Comparison of ENCODE assay signal across 8 mouse cellular contexts in the genomic region with DNA sequence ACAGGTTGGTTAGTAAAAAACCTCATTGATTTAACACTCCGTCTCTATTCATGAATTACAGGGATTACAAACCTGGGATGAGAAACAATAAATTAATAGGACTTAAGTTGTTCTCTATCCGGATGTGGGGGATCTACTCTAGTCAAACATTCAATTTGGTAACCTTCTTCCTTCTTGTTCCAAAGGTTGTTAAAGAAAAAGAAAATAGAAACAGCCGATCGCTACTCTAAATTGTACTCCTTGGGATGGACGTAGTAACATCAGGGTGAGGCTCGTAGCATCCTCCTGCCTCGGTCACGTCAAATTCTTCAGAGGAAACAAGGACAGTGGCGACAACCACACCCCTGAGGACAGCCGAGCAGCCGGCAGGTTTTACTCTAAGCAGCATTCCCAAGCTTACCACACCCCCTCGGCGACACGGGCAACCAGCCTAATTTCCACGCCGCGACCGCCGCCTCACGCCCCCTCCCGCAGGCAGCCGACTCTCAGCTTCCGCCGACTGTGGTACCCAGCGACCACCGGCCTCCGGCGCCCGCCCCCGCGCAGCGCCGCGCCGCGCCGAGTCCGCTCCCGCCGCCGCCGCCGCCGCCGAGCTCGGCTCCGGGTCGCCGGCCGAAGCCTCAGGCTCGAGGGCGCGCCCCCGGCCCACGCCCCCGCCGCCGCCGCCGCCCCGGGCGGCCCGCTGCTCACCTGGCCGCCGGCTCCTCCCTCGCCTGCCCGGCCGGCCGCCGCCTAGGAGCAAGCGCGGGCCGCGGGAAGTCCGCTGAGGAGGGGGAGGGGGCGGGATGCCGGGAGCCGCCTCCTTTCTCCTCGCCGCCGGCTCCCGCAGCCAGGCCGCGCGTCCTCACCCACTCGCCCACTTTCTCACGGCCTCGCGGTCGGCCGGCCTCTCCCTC. TPM values are rescaled to one million over a fixed set of nuclear protein-coding genes. Genes with fewer than 3 reads are reported as not detected.
A peak's percentile ranks its signal among the peaks of the same experiment; 100 is the strongest.
DNase-seq lines count a peak whose midpoint lies in the region; ATAC-seq and TF ChIP-seq lines count a peak whose summit lies in the region.

No protein-coding gene starts in this region.

- H3K9ac ChIP-seq in heart, embryonic 11.5 days (ENCODE audit: low read depth, low read length) = peak overlapping the region; percentile 76
- H3K9ac ChIP-seq in ES-Bruce4 (ENCODE audit: low read depth, poor library complexity, severe bottlenecking) = peak overlapping the region; percentile 83
- H3K9ac ChIP-seq in hindbrain, embryonic 16.5 days (ENCODE audit: low read depth, low read length) = peak overlapping the region; percentile 95
- H3K9ac ChIP-seq in liver, embryonic 14.5 days (replicated peaks) = no peak overlapping the region

- H3K27ac ChIP-seq in heart, embryonic 11.5 days (ENCODE audit: low read depth, low read length) = 0 out of 2 replicates have a peak overlapping the region, but pooled peaks have one; percentile 35
- no peak overlapping the region for H3K27ac ChIP-seq in ES-Bruce4 (ENCODE audit: insufficient read depth, low read length)
- H3K27ac ChIP-seq in hindbrain, embryonic 16.5 days (ENCODE audit: low read depth, low read length) = peak overlapping the region; percentile 97
- no peak overlapping the region for H3K27ac ChIP-seq in liver, embryonic 14.5 days

- peaks cover 12% of the 10 kb centered on the region; the same call in 1 of the 2 replicates for H3K27me3 ChIP-seq in heart, embryonic 11.5 days (ENCODE audit: control insufficient read depth, insufficient read depth, low read length)
- peaks cover 4% of the 10 kb centered on the region for H3K27me3 ChIP-seq in ES-Bruce4 (ENCODE audit: control insufficient read depth, insufficient read depth, low read length, poor library complexity, severe bottlenecking)
- no peaks in the 10 kb centered on the region for H3K27me3 ChIP-seq in hindbrain, embryonic 16.5 days (replicated peaks; ENCODE audit: control insufficient read depth, insufficient read depth, low read length)
- H3K27me3 ChIP-seq in liver, embryonic 14.5 days (ENCODE audit: control insufficient read depth, insufficient read depth, low read length) = peaks cover 69% of the 10 kb centered on the region

- no peaks in the 10 kb centered on the region; the same call in 1 of the 2 replicates for H3K4me1 ChIP-seq in heart, embryonic 11.5 days (ENCODE audit: control insufficient read depth, insufficient read depth, low read length)
- no peaks in the 10 kb centered on the region for H3K4me1 ChIP-seq in ES-Bruce4 (ENCODE audit: control insufficient read depth, insufficient read depth, low read length)
- H3K4me1 ChIP-seq in hindbrain, embryonic 16.5 days (ENCODE audit: control insufficient read depth, insufficient read depth, low read depth, low read length) = peaks cover 14% of the 10 kb centered on the region
- H3K4me1 ChIP-seq in liver, embryonic 14.5 days (replicated peaks; ENCODE audit: control insufficient read depth in 2 of 2, insufficient read depth in 2 of 2, low read length in 1 of 2) = no peaks in the 10 kb centered on the region

- H3K4me3 ChIP-seq in heart, embryonic 11.5 days (ENCODE audit: low read depth, low read length) = peak overlapping the region; percentile 75
- H3K4me3 ChIP-seq in ES-Bruce4 (ENCODE audit: low read depth, low read length) = peak overlapping the region; percentile 85
- H3K4me3 ChIP-seq in hindbrain, embryonic 16.5 days (ENCODE audit: low read length) = peak overlapping the region; percentile 80
- peak overlapping the region; percentile 49 to 52 for H3K4me3 ChIP-seq in liver, embryonic 14.5 days (ENCODE audit: insufficient read depth in 1 of 2, low read depth in 2 of 2, low read length in 2 of 2)

- ATAC-seq in heart, embryonic 11.5 days (replicated peaks; ENCODE audit: insufficient number of reproducible peaks, low FRiP score, low TSS enrichment) = peak; percentile 65
- peak; percentile 26; the same call in 1 of the 2 replicates for ATAC-seq in common myeloid progenitor, adult 5-6 weeks (replicated peaks; ENCODE audit: low read depth, poor library complexity, severe bottlenecking)
- peak; percentile 35 for ATAC-seq in hindbrain, embryonic 16.5 days
- ATAC-seq in liver, embryonic 14.5 days (ENCODE audit: insufficient read depth) = 0 out of 2 replicates have a peak, but pooled peaks have one; percentile 21

- WGBS in heart, embryonic 11.5 days (ENCODE audit: insufficient replicate concordance) = 2% methylated on average over 55 of the region's 91 CpGs
- WGBS in hindbrain, embryonic 16.5 days = 3% methylated on average over 41 of the region's 91 CpGs
- 2% methylated on average over 67 of the region's 91 CpGs for WGBS in liver, embryonic 14.5 days (ENCODE audit: insufficient replicate concordance)

- no peak for TF ChIP-seq EP300 in ES-Bruce4 (IDR thresholded peaks at IDR 0.05; ENCODE audit: insufficient read depth, low read depth, low read length)
- TF ChIP-seq EP300 in liver, embryonic 14.5 days (IDR thresholded peaks at IDR 0.05; ENCODE audit: low read depth) = no peak

- H3K4me2 ChIP-seq in heart, embryonic 11.5 days = peak overlapping the region; percentile 78
- H3K4me2 ChIP-seq in hindbrain, embryonic 16.5 days (ENCODE audit: low read length) = peak overlapping the region; percentile 67
- H3K4me2 ChIP-seq in liver, embryonic 14.5 days (ENCODE audit: low read depth) = peak overlapping the region; percentile 69

- no peak for DNase-seq in heart, adult 9 months (ENCODE audit: low spot score in 2 of 2)
- DNase-seq in liver, embryonic 14.5 days (ENCODE audit: low read depth in 3 of 3, low spot score in 3 of 3) = no peak
- DNase-seq in right cerebral cortex, postnatal 14 days = peak; percentile 60
- no peak for DNase-seq in urinary bladder, postnatal 25 days (ENCODE audit: low spot score)

- H3K36me3 ChIP-seq in heart, embryonic 11.5 days (ENCODE audit: control insufficient read depth, insufficient read depth, low read length) = no peaks in the 10 kb centered on the region
- H3K36me3 ChIP-seq in ES-Bruce4 (ENCODE audit: control insufficient read depth, insufficient read depth, low read length, poor library complexity, severe bottlenecking) = no peaks in the 10 kb centered on the region; the same call in 1 of the 2 replicates
- no peaks in the 10 kb centered on the region for H3K36me3 ChIP-seq in hindbrain, embryonic 16.5 days (ENCODE audit: control insufficient read depth, insufficient read depth, low read length)
- no peaks in the 10 kb centered on the region for H3K36me3 ChIP-seq in liver, embryonic 14.5 days (replicated peaks; ENCODE audit: control insufficient read depth, insufficient read depth, low read depth)

- no peaks in the 10 kb centered on the region for H3K9me3 ChIP-seq in heart, embryonic 11.5 days (replicated peaks; ENCODE audit: control insufficient read depth, low read length)
- no peaks in the 10 kb centered on the region for H3K9me3 ChIP-seq in ES-Bruce4 (replicated peaks; ENCODE audit: control insufficient read depth, insufficient read depth, low read length, poor library complexity, severe bottlenecking)
- no peaks in the 10 kb centered on the region for H3K9me3 ChIP-seq in hindbrain, embryonic 16.5 days (ENCODE audit: control insufficient read depth, low read length)
- no peaks in the 10 kb centered on the region for H3K9me3 ChIP-seq in liver, embryonic 14.5 days (ENCODE audit: control insufficient read depth, low read length)

- TF ChIP-seq POLR2A in ES-Bruce4 (IDR thresholded peaks at IDR 0.05; ENCODE audit: insufficient read depth, low read length) = no peak

- TF ChIP-seq CTCF in ES-Bruce4 (IDR thresholded peaks at IDR 0.05; ENCODE audit: low read depth, low read length) = no peak
- no peak for TF ChIP-seq CTCF in liver, embryonic 14.5 days (IDR thresholded peaks at IDR 0.05; ENCODE audit: low read depth)

RNA-seq across cellular contexts. Expression of gene Rimklb, which starts 12.9 kb away (rescaled TPM):
- 8.7 and 10.9 TPM in 2 replicates for polyA plus RNA-seq in heart, embryonic 11.5 days (2014; fragmentation: Nextera tagmentation; extraction: Ambion mirVana)
- polyA plus RNA-seq in ES-Bruce4 (2011; ENCODE audit: insufficient read depth, insufficient read length, low read depth, missing spikeins) = 81.4 and 87.4 TPM in 2 replicates
- not detected in 2 replicates for total RNA-seq in common myeloid progenitor, adult 5-6 weeks (2017)
- 105 and 116 TPM in 2 replicates for polyA plus RNA-seq in hindbrain, embryonic 16.5 days (2015; fragmentation: Nextera tagmentation; extraction: Ambion mirVana)
- polyA plus RNA-seq in liver, embryonic 14.5 days (2012; rRNA removed) = 0.74 and 0.78 TPM in 2 replicates
- polyA plus RNA-seq in liver, embryonic 14.5 days (2014; fragmentation: Nextera tagmentation; extraction: Ambion mirVana) = 0.53 and 1.1 TPM in 2 replicates

RNA-seq across cellular contexts. Expression of gene Mfap5, which starts 20.0 kb away (rescaled TPM):
- polyA plus RNA-seq in heart, embryonic 11.5 days (2014; fragmentation: Nextera tagmentation; extraction: Ambion mirVana) = 5.4 and 5.9 TPM in 2 replicates
- polyA plus RNA-seq in ES-Bruce4 (2011; ENCODE audit: insufficient read depth, insufficient read length, low read depth, missing spikeins) = 3.6 and 3.8 TPM in 2 replicates
- total RNA-seq in common myeloid progenitor, adult 5-6 weeks (2017) = not detected in 2 replicates
- 3.6 and 3.9 TPM in 2 replicates for polyA plus RNA-seq in hindbrain, embryonic 16.5 days (2015; fragmentation: Nextera tagmentation; extraction: Ambion mirVana)
- 0.11 TPM in 2 replicates for polyA plus RNA-seq in liver, embryonic 14.5 days (2012; rRNA removed)
- polyA plus RNA-seq in liver, embryonic 14.5 days (2014; fragmentation: Nextera tagmentation; extraction: Ambion mirVana) = not detected in 2 replicates

Comparison
In these comparisons a context has a peak if more than half of its experiments do, and no peak if none do; other contexts are left out.
1. H3K27ac ChIP-seq: peak in heart, embryonic 11.5 days (single experiment) and hindbrain, embryonic 16.5 days (single experiment); none in ES-Bruce4 (single experiment) and liver, embryonic 14.5 days (single experiment).
2. Peak in every context shown above with its lines, with median percentiles within 50 percentile points of each other: ATAC-seq, H3K4me2 ChIP-seq and H3K4me3 ChIP-seq.